Comparison of ENCODE assay signal across 11 mouse cellular contexts in genomic region chr12:107464731-107465130, GRCm38 (mm10). TPM values are rescaled to one million over a fixed set of nuclear protein-coding genes. Genes with fewer than 3 reads are reported as not detected.
A peak's percentile ranks its signal among the peaks of the same experiment; 100 is the strongest.
DNase-seq lines count a peak whose midpoint lies in the region; ATAC-seq lines count a peak whose summit lies in the region.
"Had no signal": no experiment of that assay in that cellular context is flagged by ENCODE, and none has a peak within 500 bp of the region (broad histone marks: within the 10 kb centered on the region; RNA-seq: fewer than 3 reads in every experiment).

No protein-coding gene starts in this region.

- no peak overlapping the region for H3K9ac ChIP-seq in embryonic facial prominence, embryonic 14.5 days (ENCODE audit: low read depth, low read length)
- no peak overlapping the region for H3K9ac ChIP-seq in forebrain, embryonic 16.5 days (replicated peaks; ENCODE audit: low read depth, low read length)
- H3K9ac ChIP-seq: lung, embryonic 15.5 days; stomach, embryonic 15.5 days had no signal

- no peak overlapping the region for H3K27ac ChIP-seq in embryonic facial prominence, embryonic 14.5 days (replicated peaks; ENCODE audit: low read depth, low read length)
- H3K27ac ChIP-seq in forebrain, embryonic 16.5 days (ENCODE audit: low read length), result no peak overlapping the region
- H3K27ac ChIP-seq: lung, embryonic 15.5 days; stomach, embryonic 15.5 days had no signal

- H3K9me3 ChIP-seq in embryonic facial prominence, embryonic 14.5 days (ENCODE audit: control insufficient read depth, low read length), result no peaks in the 10 kb centered on the region
- no peaks in the 10 kb centered on the region for H3K9me3 ChIP-seq in forebrain, embryonic 16.5 days (ENCODE audit: control insufficient read depth, low read length)
- H3K9me3 ChIP-seq: lung, embryonic 15.5 days; stomach, embryonic 15.5 days had no signal

- WGBS in embryonic facial prominence, embryonic 14.5 days, result 7% methylated on average over 5 of the region's 5 CpGs
- 23% methylated on average over 5 of the region's 5 CpGs for WGBS in forebrain, embryonic 16.5 days

- H3K4me1 ChIP-seq in embryonic facial prominence, embryonic 14.5 days (ENCODE audit: control insufficient read depth, insufficient read depth, low read length), result no peaks in the 10 kb centered on the region
- peaks cover 7% of the 10 kb centered on the region; the same call in 1 of the 2 replicates for H3K4me1 ChIP-seq in forebrain, embryonic 16.5 days (replicated peaks; ENCODE audit: control insufficient read depth, insufficient read depth, low read length)
- H3K4me1 ChIP-seq: lung, embryonic 15.5 days; stomach, embryonic 15.5 days had no signal

- DNase-seq in left cerebral cortex, postnatal 4 days, result peak; percentile 25
- no peak for DNase-seq in left cerebral cortex, postnatal 36 days (ENCODE audit: low spot score in 2 of 2)
- DNase-seq in adipocyte (ENCODE audit: low spot score), result peak; percentile 69
- DNase-seq in embryonic facial prominence, embryonic 14.5 days (ENCODE audit: low spot score), result peak; percentile 86
- DNase-seq in lung, postnatal 10 days, result peak; percentile 72
- peak; percentile 21 for DNase-seq in yolk sac, embryonic 10.5 days (ENCODE audit: low spot score)
- no peak for DNase-seq in cerebellum, adult 11-12 months

- H3K4me3 ChIP-seq in embryonic facial prominence, embryonic 14.5 days (ENCODE audit: low read depth, low read length), result no peak overlapping the region
- no peak overlapping the region for H3K4me3 ChIP-seq in forebrain, embryonic 16.5 days (replicated peaks; ENCODE audit: low read length)
- H3K4me3 ChIP-seq: lung, embryonic 15.5 days; stomach, embryonic 15.5 days had no signal

- H3K4me2 ChIP-seq in embryonic facial prominence, embryonic 14.5 days (ENCODE audit: low read depth, low read length), result no peak overlapping the region
- no peak overlapping the region for H3K4me2 ChIP-seq in forebrain, embryonic 16.5 days (ENCODE audit: low read length)
- H3K4me2 ChIP-seq: lung, embryonic 15.5 days; stomach, embryonic 15.5 days had no signal

- H3K27me3 ChIP-seq in embryonic facial prominence, embryonic 14.5 days (replicated peaks; ENCODE audit: control insufficient read depth, insufficient read depth, low read length), result no peaks in the 10 kb centered on the region
- H3K27me3 ChIP-seq in forebrain, embryonic 16.5 days (replicated peaks; ENCODE audit: control insufficient read depth, insufficient read depth, low read length), result no peaks in the 10 kb centered on the region
- H3K27me3 ChIP-seq: lung, embryonic 15.5 days; stomach, embryonic 15.5 days had no signal

- ATAC-seq in embryonic facial prominence, embryonic 14.5 days (ENCODE audit: low read depth), result no peak
- no peak for ATAC-seq in forebrain, embryonic 16.5 days

- intact Hi-C loops in left cerebral cortex, postnatal 4 days (cut with DNase I), result no loop called here
- intact Hi-C loops in left cerebral cortex, postnatal 36 days (cut with DNase I), result no loop called here

- H3K36me3 ChIP-seq in embryonic facial prominence, embryonic 14.5 days (ENCODE audit: control insufficient read depth, insufficient read depth, low read length), result no peaks in the 10 kb centered on the region
- H3K36me3 ChIP-seq in forebrain, embryonic 16.5 days (ENCODE audit: control insufficient read depth, insufficient read depth), result no peaks in the 10 kb centered on the region
- H3K36me3 ChIP-seq: lung, embryonic 15.5 days; stomach, embryonic 15.5 days had no signal

RNA-seq across cellular contexts. Expression of gene 3110018I06Rik, which starts 23.7 kb away (rescaled TPM):
- total RNA-seq in left cerebral cortex, postnatal 4 days (2021), result not detected
- total RNA-seq in left cerebral cortex, postnatal 36 days (2021), result not detected
- polyA plus RNA-seq in embryonic facial prominence, embryonic 14.5 days (2014; fragmentation: Nextera tagmentation; extraction: Ambion mirVana), result not detected in 2 replicates
- polyA plus RNA-seq in forebrain, embryonic 16.5 days (2015; fragmentation: Nextera tagmentation; extraction: Ambion mirVana), result not detected in 2 replicates
- polyA plus RNA-seq: cortical plate, adult 2 months; lung, embryonic 15.5 days; stomach, embryonic 15.5 days had no signal

Comparison
In these comparisons a context has a peak if more than half of its experiments do, and no peak if none do; other contexts are left out.
1. DNase-seq: peak in left cerebral cortex, postnatal 4 days (single experiment), adipocyte (single experiment), embryonic facial prominence, embryonic 14.5 days (single experiment), lung, postnatal 10 days (single experiment) and yolk sac, embryonic 10.5 days (single experiment); none in left cerebral cortex, postnatal 36 days (0 of 2) and cerebellum, adult 11-12 months (single experiment).